Mouse (Mus musculus) stomach, postnatal 0 days (tissue): ENCODE measurements at regions not wholly inside any gene's neighbourhood (a gene's known extent, or its start where the extent isn't known, plus 50 kb on each side); places are given as distances from the start of the nearest gene placed in this dataset.
"Not testable (repeated sequence)": the region's sequence is repeated elsewhere in the genome, so short reads cannot be mapped to it uniquely, and the experiment has no call there.

Source experiments
- CTCF ChIP-seq: IDR thresholded peaks from 2 replicates; pipeline ENCODE4 v1.5.1; 2016; ENCODE audit warnings: antibody characterized with exemption, low read depth, mild to moderate bottlenecking, moderate library complexity
- EP300 ChIP-seq: optimal IDR thresholded peaks from 2 replicates; pipeline ENCODE3; 2016; ENCODE audit warnings: antibody characterized with exemption

DNA sequence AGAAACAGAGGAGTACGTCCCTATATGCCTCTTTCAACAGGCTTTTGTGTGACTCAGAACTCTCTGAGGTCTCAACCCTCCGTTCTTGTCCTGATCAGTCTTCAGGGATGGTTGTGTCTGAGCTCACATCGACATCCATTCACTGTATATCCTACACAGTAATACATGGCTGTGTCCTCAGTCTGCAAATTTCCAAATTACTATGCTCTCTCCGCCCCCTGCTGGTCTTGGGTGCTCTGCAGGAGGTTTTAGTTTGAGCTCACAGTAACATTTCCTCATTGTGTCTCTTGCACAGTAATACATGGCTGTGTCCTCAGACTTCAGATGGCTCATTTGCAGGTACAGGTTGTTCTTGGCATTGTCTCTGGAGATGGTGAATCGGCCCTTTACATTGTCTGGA, 53.5 kb downstream of the Adam6a start:
- peak; percentile 49 for TF ChIP-seq CTCF
- not testable (repeated sequence) for TF ChIP-seq EP300
